Mouse (Mus musculus): ENCODE results near the gene Atp5g3. TPM values are rescaled to one million over a fixed set of nuclear protein-coding genes. Genes with fewer than 3 reads are reported as not detected.
A peak's percentile ranks its signal among the peaks of the same experiment; 100 is the strongest.

Gene Atp5g3
- polyA plus RNA-seq, 1 experiment from 2014 or later, result 1,339 TPM

- H3K4me3 ChIP-seq (ENCODE audit: low read length), result peak overlapping the region; percentile 70
- no peaks in the 10 kb centered on the region for H3K9me3 ChIP-seq (ENCODE audit: control insufficient read depth, low read length)
- H3K4me2 ChIP-seq (ENCODE audit: low read length), result peak overlapping the region; percentile 77
- peak overlapping the region; percentile 99 for H3K9ac ChIP-seq (ENCODE audit: low read depth, low read length)
- H3K27me3 ChIP-seq (replicated peaks; ENCODE audit: control insufficient read depth, insufficient read depth, low read length), result no peaks in the 10 kb centered on the region
- H3K4me1 ChIP-seq (ENCODE audit: control insufficient read depth, insufficient read depth, low read depth, low read length), result peaks cover 6% of the 10 kb centered on the region
- peak overlapping the region; percentile 91 for H3K27ac ChIP-seq (ENCODE audit: low read depth, low read length)
- H3K36me3 ChIP-seq (ENCODE audit: control insufficient read depth, insufficient read depth, low read length), result no peaks in the 10 kb centered on the region
- WGBS, result under 1% methylated on average over 44 of the region's 54 CpGs
- no peak; the same call in none of the 2 replicates for ATAC-seq
Measured at GRCm38 (mm10) chr2:73891701-73892463, 19.2 kb downstream of the Atp5g3 start.

GRCm38 (mm10) chr2:73885997-73886396 lies 25.1 kb downstream of the Atp5g3 start:
- H3K27me3 ChIP-seq (replicated peaks; ENCODE audit: control insufficient read depth, insufficient read depth, low read length), result no peaks in the 10 kb centered on the region
- peaks cover 3% of the 10 kb centered on the region for H3K4me1 ChIP-seq (ENCODE audit: control insufficient read depth, insufficient read depth, low read depth, low read length)
- no peak for ATAC-seq
- H3K4me2 ChIP-seq (ENCODE audit: low read length), result no peak overlapping the region
- H3K36me3 ChIP-seq (ENCODE audit: control insufficient read depth, insufficient read depth, low read length), result no peaks in the 10 kb centered on the region
- 72% methylated on average over 2 of the region's 2 CpGs for WGBS
- H3K9me3 ChIP-seq (ENCODE audit: control insufficient read depth, low read length), result no peaks in the 10 kb centered on the region
- H3K27ac ChIP-seq (ENCODE audit: low read depth, low read length), result no peak overlapping the region
- no peak overlapping the region for H3K9ac ChIP-seq (ENCODE audit: low read depth, low read length)
- no peak overlapping the region for H3K4me3 ChIP-seq (ENCODE audit: low read length)

GRCm38 (mm10) chr2:73877891-73878290 lies 33.2 kb downstream of the Atp5g3 start:
- H3K36me3 ChIP-seq (ENCODE audit: control insufficient read depth, insufficient read depth, low read length), result no peaks in the 10 kb centered on the region
- H3K9me3 ChIP-seq (ENCODE audit: control insufficient read depth, low read length), result no peaks in the 10 kb centered on the region
- no peaks in the 10 kb centered on the region for H3K4me1 ChIP-seq (ENCODE audit: control insufficient read depth, insufficient read depth, low read depth, low read length)
- ATAC-seq, result no peak
- H3K4me2 ChIP-seq (ENCODE audit: low read length), result no peak overlapping the region
- WGBS, result 87% methylated on average over 2 of the region's 2 CpGs
- H3K27ac ChIP-seq (ENCODE audit: low read depth, low read length), result no peak overlapping the region
- H3K4me3 ChIP-seq (ENCODE audit: low read length), result no peak overlapping the region
- no peak overlapping the region for H3K9ac ChIP-seq (ENCODE audit: low read depth, low read length)
- H3K27me3 ChIP-seq (replicated peaks; ENCODE audit: control insufficient read depth, insufficient read depth, low read length), result no peaks in the 10 kb centered on the region

- Histone ChIP-seq H3K4me1 (ENCODE audit: control insufficient read depth, insufficient read depth, low read depth, low read length) (no peaks in the 10 kb centered on the region), H3K27me3 (replicated peaks; ENCODE audit: control insufficient read depth, insufficient read depth, low read length) (no peaks in the 10 kb centered on the region), H3K4me2 (ENCODE audit: low read length) (no peak overlapping the region), H3K4me3 (ENCODE audit: low read length) (no peak overlapping the region), H3K27ac (ENCODE audit: low read depth, low read length) (no peak overlapping the region), H3K9ac (ENCODE audit: low read depth, low read length) (no peak overlapping the region), H3K36me3 (ENCODE audit: control insufficient read depth, insufficient read depth, low read length) (no peaks in the 10 kb centered on the region), H3K9me3 (ENCODE audit: control insufficient read depth, low read length) (no peaks in the 10 kb centered on the region)
- WGBS, result 77% methylated on average over 16 of the region's 16 CpGs
- no peak for ATAC-seq
Measured at GRCm38 (mm10) chr2:73867764-73868487, 43.2 kb downstream of the Atp5g3 start.

DNA sequence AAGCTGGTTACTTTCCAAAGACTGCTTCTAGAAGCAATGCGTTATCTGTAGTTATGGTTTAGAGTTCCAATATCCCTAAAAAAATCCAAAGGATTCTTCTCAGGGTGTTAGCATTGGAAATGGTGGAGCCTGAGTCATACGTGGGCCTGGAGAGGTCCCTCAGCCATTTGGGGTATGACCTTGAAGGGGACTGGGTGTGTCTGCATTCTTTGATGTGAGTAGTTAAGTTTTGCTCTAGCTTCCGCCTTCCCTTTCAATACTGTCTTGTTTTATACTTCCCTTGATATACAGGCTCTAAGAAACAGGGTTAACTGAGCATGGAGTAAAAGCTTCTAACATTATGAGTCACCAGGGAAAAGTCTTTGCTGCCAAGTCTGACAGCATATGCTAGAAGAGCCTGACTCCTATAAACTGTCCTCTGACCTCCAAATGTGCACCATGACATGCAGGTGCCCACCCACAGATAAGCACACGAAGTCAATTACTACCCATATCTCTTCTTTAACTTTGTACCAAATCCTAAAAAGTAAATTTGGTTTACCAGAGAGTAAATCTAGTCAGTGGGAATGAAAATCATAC lies 51.0 kb downstream of the Atp5g3 start:
- no peaks in the 10 kb centered on the region for H3K27me3 ChIP-seq (replicated peaks; ENCODE audit: control insufficient read depth, insufficient read depth, low read length)
- no peaks in the 10 kb centered on the region for H3K4me1 ChIP-seq (ENCODE audit: control insufficient read depth, insufficient read depth, low read depth, low read length)
- no peaks in the 10 kb centered on the region for H3K9me3 ChIP-seq (ENCODE audit: control insufficient read depth, low read length)
- no peak overlapping the region for H3K4me2 ChIP-seq (ENCODE audit: low read length)
- H3K4me3 ChIP-seq (ENCODE audit: low read length), result no peak overlapping the region
- H3K9ac ChIP-seq (ENCODE audit: low read depth, low read length), result no peak overlapping the region
- no peaks in the 10 kb centered on the region for H3K36me3 ChIP-seq (ENCODE audit: control insufficient read depth, insufficient read depth, low read length)
- H3K27ac ChIP-seq (ENCODE audit: low read depth, low read length), result no peak overlapping the region
- no peak for ATAC-seq
- WGBS, result 92% methylated on average over 4 of the region's 4 CpGs

Other genes with a start within 250 kb of the Atp5g3 start
- 70.1 and 75.4 TPM in 2 replicates for gene Chn1, start 136.0 kb downstream of the Atp5g3 start, polyA plus RNA-seq (2015; fragmentation: Nextera tagmentation; extraction: Ambion mirVana)
- 97.1 and 103 TPM in 2 replicates for gene Atf2, start 18.7 kb downstream of the Atp5g3 start, polyA plus RNA-seq (2015; fragmentation: Nextera tagmentation; extraction: Ambion mirVana)

All from hindbrain, embryonic 16.5 days (tissue).